Mouse (Mus musculus) heart, postnatal 25 days (tissue): ENCODE measurements around the gene Mri1. TPM values are rescaled to one million over a fixed set of nuclear protein-coding genes. Genes with fewer than 3 reads are reported as not detected.
A peak's percentile ranks its signal among the peaks of the same experiment; 100 is the strongest.

Experiments used
- DNase-seq: peaks from one replicate; pipeline ENCODE4 v3.0.0; 2022; ENCODE audit warnings: low spot score
- intact Hi-C: fragments of 180-260 bp; cut with DNase I; formaldehyde crosslinking; loops from one replicate; pipeline ENCODE4 v1.15.1; 2025
- microRNA-seq: library from miRNA; unstranded; fragments of <30 nt; microRNA quantifications from one replicate; pipeline ENCODE4 v1.2.0, GENCODE M21; 2022
- total RNA-seq, 2 experiments: library from RNA; stranded (reverse); gene quantifications; 2 replicates each; pipeline ENCODE4 v1.2.3; 2021

Mri1 gene
- total RNA-seq, 2 experiments from 2014 or later, result 10.2 to 10.3 TPM

DNA sequence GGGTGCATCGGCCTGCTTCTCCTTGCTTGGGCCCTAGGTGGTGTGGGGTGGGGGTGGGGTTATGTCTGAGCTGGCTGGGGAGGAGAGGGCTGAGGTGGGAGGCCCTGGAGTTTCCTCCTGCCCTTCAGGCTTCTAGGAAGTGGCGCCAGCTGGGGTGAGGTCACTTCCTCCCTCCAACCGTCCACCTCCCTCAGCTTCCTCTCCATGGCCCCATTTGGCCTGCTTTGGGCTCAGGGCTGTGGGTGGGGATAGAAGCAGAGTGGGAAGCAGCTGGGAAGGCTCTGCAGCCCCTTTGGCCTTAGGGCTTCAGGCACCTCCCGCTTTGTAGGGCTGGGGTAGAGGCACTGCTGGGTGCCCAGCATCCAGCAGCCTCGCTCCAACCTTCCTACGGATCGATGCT, 49.3 kb downstream of the Mri1 start:
- DNase-seq, result peak; percentile 79
- intact Hi-C loops, result no loop called here

DNA sequence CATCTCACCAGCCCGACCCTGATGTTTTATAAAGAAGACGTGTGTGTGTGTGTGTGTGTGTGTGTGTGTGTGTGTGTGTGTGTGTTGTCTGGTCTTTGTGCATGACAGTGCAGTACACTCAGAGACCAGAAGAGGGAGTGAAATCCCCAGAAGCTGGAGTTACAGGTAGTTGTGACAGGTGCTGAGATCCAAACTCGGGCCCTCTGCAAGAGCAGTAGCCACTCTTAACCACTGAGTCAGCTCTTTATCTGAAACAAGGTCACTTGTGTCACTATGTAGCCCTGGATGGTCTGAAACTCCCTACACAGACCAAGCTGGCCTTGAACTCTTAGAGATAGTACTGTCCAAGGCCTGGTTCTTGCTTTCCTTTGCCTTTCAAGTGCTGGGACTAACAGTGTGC, 50.5 kb downstream of the Mri1 start:
- no peak for DNase-seq
- intact Hi-C loops, result no loop called here

GRCm38 (mm10) chr8:84205073-84205472, 52.1 kb downstream of the Mri1 start:
- intact Hi-C loops, result no loop called here
- no peak for DNase-seq

- intact Hi-C loops, result loop anchor here (5.0 kb wide), 1 partner anchor 503 kb away; no protein-coding TSS in a partner anchor
Measured at GRCm38 (mm10) chr8:84203975-84204772, 53.0 kb downstream of the Mri1 start.

DNA sequence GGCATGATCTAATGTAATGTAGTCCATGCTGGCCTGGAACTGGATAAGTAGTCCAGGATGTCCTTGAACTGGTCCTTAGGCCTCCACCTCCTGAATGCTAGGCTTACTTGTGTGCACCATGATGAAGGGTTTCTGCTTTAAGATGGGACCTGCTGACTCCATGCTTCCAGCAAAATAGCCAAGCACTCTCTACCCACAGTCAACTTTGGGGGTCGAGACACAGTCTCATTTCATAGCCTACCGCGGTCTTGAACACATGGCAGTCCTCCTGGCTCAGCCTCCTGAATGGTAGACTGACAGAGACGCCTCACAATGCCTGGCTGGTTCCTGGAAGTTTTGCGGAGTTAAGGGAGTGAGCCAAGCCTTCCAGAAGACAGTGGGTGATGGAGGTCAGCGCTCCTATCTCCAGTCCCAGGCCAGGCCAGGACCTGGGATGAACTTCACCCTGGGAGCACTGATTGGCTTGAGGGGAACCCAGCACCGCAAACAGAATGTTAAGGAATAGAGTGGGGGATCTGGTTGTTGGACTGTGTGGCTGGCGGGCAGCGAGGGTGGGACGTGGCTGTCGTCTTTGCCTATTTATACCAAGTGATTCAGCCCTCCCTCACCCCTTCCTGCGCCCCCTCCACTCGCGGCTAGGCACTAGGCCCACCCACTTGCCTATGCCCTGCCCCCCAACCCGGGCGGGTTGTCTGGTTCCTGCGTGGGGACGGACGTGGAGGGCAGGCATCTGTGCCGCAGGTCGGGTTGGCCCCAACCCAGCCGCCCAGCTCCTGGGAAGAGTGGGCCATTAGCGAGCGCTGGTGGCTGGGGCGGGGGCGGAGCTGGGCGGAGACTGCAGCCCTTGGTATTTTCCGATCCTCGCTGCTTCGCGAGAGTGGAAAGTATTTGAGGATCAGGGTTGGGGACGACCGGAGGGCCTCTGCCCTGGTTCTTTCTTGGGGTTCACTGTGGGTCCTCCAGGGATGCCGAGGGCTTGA, 53.9 kb downstream of the Mri1 start:
- intact Hi-C loops, result loop anchor here (5.0 kb wide), 1 partner anchor 504 kb away; no protein-coding TSS in a partner anchor
- DNase-seq, result peak; percentile 90

More at GRCm38 (mm10) chr8:84203975-84204772, 53.0 kb downstream of the Mri1 start:
- DNase-seq, result peak; percentile 88

- intact Hi-C loops, result loop anchor here (5.0 kb wide), 1 partner anchor 505 kb away; no protein-coding TSS in a partner anchor
- DNase-seq, result peak; percentile 66
Measured at GRCm38 (mm10) chr8:84202466-84202865, 54.7 kb downstream of the Mri1 start.

DNA sequence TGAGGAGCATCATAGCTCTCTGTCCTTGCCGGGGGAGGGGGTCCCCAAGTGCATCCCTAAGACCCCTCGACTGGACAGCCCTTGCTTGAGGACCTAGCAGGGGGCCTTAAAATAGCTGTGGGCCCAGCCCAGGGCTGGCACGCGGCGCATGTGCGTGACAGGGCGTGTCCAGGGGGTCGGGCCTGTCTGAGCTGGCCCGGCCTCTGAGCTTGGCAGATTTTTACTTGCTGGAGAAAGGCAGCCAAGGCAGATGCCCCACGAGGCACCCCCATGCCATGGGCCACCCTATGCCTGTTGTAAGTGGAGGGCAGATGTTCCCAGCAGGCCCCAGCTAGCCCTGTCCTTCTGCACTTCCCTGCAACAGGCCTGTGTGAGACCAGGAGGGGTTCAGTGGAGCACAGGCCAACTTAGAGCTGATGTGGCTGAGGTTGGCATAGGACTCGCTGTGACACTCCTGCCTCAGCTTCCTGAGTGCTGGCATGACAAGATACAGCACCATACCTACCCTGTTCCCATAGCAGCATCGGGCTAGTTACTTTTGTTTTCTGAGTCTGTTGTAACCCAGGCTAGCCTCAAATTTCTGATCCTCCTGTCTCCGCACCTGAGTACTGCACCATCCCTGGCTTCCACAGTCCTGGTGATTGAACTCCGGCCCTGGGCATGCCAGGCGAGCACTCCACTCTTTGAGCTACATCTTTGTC, 55.4 kb downstream of the Mri1 start:
- DNase-seq, result peak; percentile 86
- intact Hi-C loops, result loop anchor here (5.0 kb wide), 1 partner anchor 506 kb away; no protein-coding TSS in a partner anchor

- intact Hi-C loops, result loop anchor here (5.0 kb wide), 1 partner anchor 506 kb away; no protein-coding TSS in a partner anchor
- peak; percentile 89 for DNase-seq
Measured at GRCm38 (mm10) chr8:84200652-84201544, 56.2 kb downstream of the Mri1 start.

DNA sequence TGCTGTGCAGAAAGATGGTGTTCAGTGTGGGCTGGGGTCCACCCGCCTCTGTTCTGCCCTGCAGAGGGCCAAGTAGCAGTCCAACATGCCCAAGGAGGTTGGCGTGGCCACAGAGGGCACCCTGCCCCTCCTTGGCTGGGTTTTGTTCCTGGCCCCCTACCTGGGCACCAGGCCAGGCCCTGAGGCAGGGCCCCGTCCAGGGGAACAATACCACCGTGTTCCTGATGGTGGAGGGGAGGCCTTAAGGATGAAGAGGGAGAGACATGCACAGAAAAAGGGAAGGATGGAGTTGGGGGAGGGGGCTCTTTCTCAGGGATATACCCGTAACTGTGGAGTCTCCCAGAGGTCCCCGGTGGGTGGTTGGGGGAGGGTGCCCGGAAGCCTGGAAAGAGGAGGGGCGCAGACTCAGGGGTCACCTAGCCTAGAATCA, 57.0 kb downstream of the Mri1 start:
- intact Hi-C loops, result loop anchor here (5.0 kb wide), 1 partner anchor 507 kb away; no protein-coding TSS in a partner anchor
- no peak for DNase-seq

Small RNA genes lying within 50 kb of the gene (microRNA-seq; reads per million reads assigned to microRNA genes)
- gene Mir23a (44,608 reads per million, percentile 98 among the genes with 10 or more reads in this experiment), gene Mir24-2 (not detected), gene Mir27a (2,337 reads per million, percentile 86 among the genes with 10 or more reads in this experiment), gene Mir3074-2 (not detected)

Other genes starting within 250 kb of the Mri1 start
- 1 to 10 TPM; 2.8 to 3.1 TPM for gene 2210011C24Rik, start 245.2 kb downstream of the Mri1 start, total RNA-seq
- gene Palm3, start 235.9 kb downstream of the Mri1 start, total RNA-seq, result under 1 TPM; 0.28 to 0.36 TPM
- gene Il27ra, start 214.7 kb downstream of the Mri1 start, total RNA-seq, result 1 to 10 TPM; 4.0 to 4.2 TPM
- not detected for gene Rln3, start 212.3 kb downstream of the Mri1 start, total RNA-seq
- 1 to 10 TPM; 3.2 to 3.3 TPM for gene Gm10643, start 192.2 kb downstream of the Mri1 start, total RNA-seq
- gene Rfx1, start 190.5 kb downstream of the Mri1 start, total RNA-seq, result 1 to 10 TPM; 8.5 to 9.7 TPM
- 1 to 10 TPM; 5.9 to 7.2 TPM for gene Dcaf15, start 152.6 kb downstream of the Mri1 start, total RNA-seq
- not detected for gene Podnl1, start 131.3 kb downstream of the Mri1 start, total RNA-seq
- 10 to 100 TPM; 10.3 to 11.8 TPM for gene Cc2d1a, start 109.4 kb downstream of the Mri1 start, total RNA-seq
- gene 4930432K21Rik, start 109.3 kb downstream of the Mri1 start, total RNA-seq, result under 1 TPM; 0.10 to 0.28 TPM
- gene Nanos3, start 72.1 kb downstream of the Mri1 start, total RNA-seq, result 1 to 10 TPM in 1 of 2 experiments, under 1 TPM in 1; 0.73 to 1.4 TPM
- gene Zswim4, start 20.3 kb downstream of the Mri1 start, total RNA-seq, result 1 to 10 TPM; 8.2 to 8.8 TPM
- 100 to 1,000 TPM; 227 to 240 TPM for gene D8Ertd738e, start 7.6 kb downstream of the Mri1 start, total RNA-seq
- gene Ccdc130, start 13.1 kb upstream of the Mri1 start, total RNA-seq, result 10 to 100 TPM in 1 of 2 experiments, 1 to 10 TPM in 1; 9.2 to 10.3 TPM
- gene Cacna1a, start 131.1 kb upstream of the Mri1 start, total RNA-seq, result 1 to 10 TPM; 2.5 to 3.2 TPM